Mouse (Mus musculus) lung, adult 2 months (tissue): ENCODE measurements around the gene Zfp59. TPM values are rescaled to one million over a fixed set of nuclear protein-coding genes. Genes with fewer than 3 reads are reported as not detected.
"Not testable (repeated sequence)": the region's sequence is repeated elsewhere in the genome, so short reads cannot be mapped to it uniquely, and the experiment has no call there.

Source experiments
- DNase-seq: peaks from one replicate; pipeline ENCODE4 v3.0.0; 2022
- H3K4me1 ChIP-seq: fragments of 200-500 bp; 2 replicates; pipeline ENCODE4 v1.6.1; 2011; ENCODE audit warnings: low read length; ENCODE audit not compliant: control insufficient read depth, insufficient read depth
- H3K4me3 ChIP-seq: fragments of 200-500 bp; replicated peaks from 2 replicates; pipeline ENCODE3; 2011; ENCODE audit warnings: low read depth, mild to moderate bottlenecking, control low read depth, low read length; ENCODE audit errors: extremely low read depth
- CTCF ChIP-seq: fragments of 200-500 bp; IDR thresholded peaks from 2 replicates; pipeline ENCODE4 v1.5.1; 2011; ENCODE audit warnings: mild to moderate bottlenecking, low read length, control low read depth; ENCODE audit not compliant: insufficient read depth
- POLR2A ChIP-seq: fragments of 200-500 bp; IDR thresholded peaks from 2 replicates; pipeline ENCODE4 v1.6.1; 2011; ENCODE audit warnings: low read depth, mild to moderate bottlenecking, control low read depth, low read length, borderline replicate concordance; ENCODE audit errors: extremely low read depth
- WGBS: fragments of 180-500 bp; shearing (Covaris S2); methylation state at CpG from one replicate; pipeline ENCODE4 v1.1.7; 2018; 5-methylcytosine and 5-hydroxymethylcytosine counted together
- polyA plus RNA-seq: library from polyadenylated mRNA; depleted of rRNA; stranded (reverse); fragments of >200 nt; gene quantifications from 2 replicates; pipeline ENCODE4 v1.2.3, GENCODE M21; 2012; rRNA removed

The Zfp59 gene
- 0.54 and 1.1 TPM in 2 replicates for polyA plus RNA-seq

DNA sequence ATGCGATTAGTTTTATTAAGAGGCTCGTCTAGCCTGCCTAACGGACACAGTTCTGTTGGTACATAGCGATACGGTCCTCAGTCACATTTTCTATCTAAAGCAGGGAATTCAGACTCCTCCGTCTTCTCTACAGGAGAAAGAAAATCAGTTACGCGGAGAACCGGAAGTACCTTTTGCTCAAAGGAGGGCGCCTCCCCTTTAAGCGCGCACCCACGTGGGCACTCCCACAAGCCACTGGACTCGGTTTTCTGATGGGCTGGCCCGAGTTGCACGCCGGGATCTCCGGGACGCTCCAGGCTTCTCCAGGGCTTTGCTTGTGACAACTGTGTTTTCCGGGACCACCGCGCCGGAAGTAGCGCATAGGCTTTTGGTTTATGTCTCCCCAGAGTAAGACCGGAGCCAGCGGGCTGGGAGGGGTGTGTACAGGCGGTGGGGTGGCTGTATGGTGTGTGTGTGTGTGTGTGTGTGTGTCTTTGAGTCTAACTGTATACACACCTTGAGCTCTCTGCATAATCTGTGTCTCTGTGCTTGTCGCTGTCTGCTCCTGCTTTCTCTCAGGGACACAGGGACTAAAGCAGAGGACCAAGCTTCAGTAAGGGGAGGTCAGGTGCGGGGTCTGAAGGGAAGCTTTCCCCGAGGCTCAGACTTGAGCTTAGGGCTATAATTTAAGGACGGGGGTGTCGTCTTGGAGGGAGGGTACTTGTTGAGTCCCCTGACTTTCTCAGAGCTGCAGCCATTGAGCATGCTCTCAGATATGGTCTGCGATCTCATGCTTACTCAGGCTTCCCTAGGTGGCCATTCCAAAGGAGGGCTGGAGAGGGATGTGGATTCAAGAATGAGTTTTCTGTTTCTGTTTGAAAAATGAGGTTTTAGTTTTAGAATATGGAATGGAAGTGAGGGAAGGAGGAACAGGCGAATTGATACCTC is at the start of gene Zfp59:
Gene Zfp59 (plus strand): TSS at position 285 of the 927 bp plus-strand sequence.
- H3K4me1 ChIP-seq, result peaks cover 5% of the 10 kb centered on the region; the same call in 1 of the 2 replicates
- DNase-seq, result peak; percentile 81
- TF ChIP-seq CTCF (no peak), POLR2A (0 out of 2 replicates have a peak, but pooled peaks have one; percentile 41)
- 3% methylated on average over 34 of the region's 34 CpGs for WGBS
- peak within 1 kb of the TSS; percentile 74 for H3K4me3 ChIP-seq

DNA sequence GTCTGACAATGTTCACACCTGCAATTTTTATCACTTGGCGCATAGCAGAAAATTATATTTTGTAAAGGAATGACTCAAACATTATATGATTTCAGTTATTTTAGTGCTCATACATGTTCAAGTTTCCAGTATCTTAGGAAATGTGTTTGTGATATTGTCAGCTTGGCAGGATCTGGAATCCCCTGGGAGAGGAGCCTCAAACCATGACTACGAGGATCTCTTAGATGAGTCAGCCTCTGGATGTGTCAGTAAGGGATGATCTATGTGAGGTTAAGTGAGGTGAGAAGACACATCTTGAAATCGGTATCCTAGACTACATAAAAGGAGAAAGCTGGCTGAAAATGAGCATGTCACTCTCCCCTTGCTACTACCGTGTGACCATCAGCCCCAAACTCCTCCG is 49.1 kb upstream of the Zfp59 start:
- no peaks in the 10 kb centered on the region for H3K4me1 ChIP-seq
- WGBS, result 77% methylated on average over 5 of the region's 5 CpGs
- no peak for DNase-seq
- TF ChIP-seq CTCF (no peak), POLR2A (no peak)
- H3K4me3 ChIP-seq, result no peak overlapping the region

DNA sequence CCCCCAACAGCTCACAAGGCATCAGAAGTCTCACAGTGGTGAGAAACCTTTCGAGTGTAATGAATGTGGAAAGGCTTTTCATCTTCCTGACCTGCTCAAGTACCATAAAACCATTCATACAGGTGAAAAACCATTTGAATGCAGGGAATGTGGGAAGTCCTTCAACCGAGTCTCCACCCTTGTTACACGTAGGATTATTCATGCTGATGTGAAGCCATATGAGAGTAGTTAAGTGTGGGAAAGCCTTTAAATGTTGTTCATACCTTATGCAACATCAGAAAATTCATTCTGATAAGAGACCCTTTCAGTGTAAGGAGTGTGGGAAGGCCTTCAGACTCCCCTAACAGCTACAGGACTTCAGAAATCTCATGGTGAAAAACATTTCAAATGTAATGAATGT is 44.5 kb upstream of the Zfp59 start:
- DNase-seq, H3K4me1 ChIP-seq, H3K4me3 ChIP-seq: not testable (repeated sequence)
- 38% methylated on average over 3 of the region's 3 CpGs for WGBS

GRCm38 (mm10) chr7:27794566-27794965 is 43.8 kb upstream of the Zfp59 start:
- no peak for DNase-seq
- TF ChIP-seq CTCF (no peak), POLR2A (no peak)
- no peaks in the 10 kb centered on the region for H3K4me1 ChIP-seq
- no peak overlapping the region for H3K4me3 ChIP-seq

GRCm38 (mm10) chr7:27797906-27798811 is 40.2 kb upstream of the Zfp59 start:
- DNase-seq, result no peak
- Histone ChIP-seq H3K4me3 (no peak overlapping the region), H3K4me1 (no peaks in the 10 kb centered on the region)
- TF ChIP-seq CTCF, result no peak
- TF ChIP-seq POLR2A, result no peak
- WGBS, result 28% methylated on average over 8 of the region's 8 CpGs

DNA sequence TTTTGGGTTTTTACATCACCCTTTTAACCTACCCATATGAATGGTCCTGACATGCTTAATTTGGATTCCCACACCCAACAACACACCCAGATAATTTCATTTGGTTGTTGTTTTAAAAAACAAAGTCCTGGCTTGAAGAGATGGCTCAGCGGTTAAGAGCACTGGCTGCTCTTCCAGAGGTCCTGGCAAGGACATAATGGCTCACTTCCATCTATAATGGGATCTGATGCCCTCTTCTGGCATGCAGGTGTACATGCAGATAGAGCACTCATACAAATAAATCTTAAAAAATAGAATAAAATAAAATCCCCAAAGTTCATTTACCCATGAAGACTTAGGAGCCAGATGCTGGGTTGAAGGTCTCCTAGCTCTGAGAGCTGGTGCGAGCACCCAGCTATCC is 37.3 kb upstream of the Zfp59 start:
- H3K4me1 ChIP-seq, result peaks cover 2% of the 10 kb centered on the region; the same call in 1 of the 2 replicates
- DNase-seq, result no peak
- 49% methylated on average over 2 of the region's 2 CpGs for WGBS
- no peak overlapping the region for H3K4me3 ChIP-seq
- TF ChIP-seq CTCF (no peak), POLR2A (no peak)

DNA sequence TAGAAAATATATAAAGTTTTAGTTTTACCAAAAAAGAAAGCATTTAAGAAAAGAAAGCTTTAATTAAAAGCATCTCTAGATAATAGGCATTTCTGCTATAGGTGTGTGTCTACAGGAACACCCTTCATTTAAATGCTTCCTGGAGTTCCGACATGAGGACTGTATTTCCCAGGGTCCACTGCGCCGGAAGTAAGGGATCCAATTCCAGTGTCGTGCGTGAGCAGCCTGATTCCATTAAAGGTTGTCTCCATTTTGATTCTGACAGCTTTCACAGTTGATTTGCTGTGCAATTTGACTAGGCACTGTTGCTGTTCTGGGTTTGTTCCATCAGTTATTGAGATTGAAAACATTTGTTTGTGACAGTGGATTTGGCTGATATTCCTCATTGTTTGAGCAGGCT is 35.4 kb upstream of the Zfp59 start:
- TF ChIP-seq POLR2A (no peak), CTCF (no peak)
- 69% methylated on average over 5 of the region's 5 CpGs for WGBS
- Histone ChIP-seq H3K4me3 (no peak overlapping the region), H3K4me1 (peaks cover 2% of the 10 kb centered on the region; the same call in 1 of the 2 replicates)
- DNase-seq, result no peak

- WGBS, result 1% methylated on average over 25 of the region's 25 CpGs
- peak; percentile 80 for DNase-seq
Observed at GRCm38 (mm10) chr7:27804297-27805030, 33.9 kb upstream of the Zfp59 start.

DNA sequence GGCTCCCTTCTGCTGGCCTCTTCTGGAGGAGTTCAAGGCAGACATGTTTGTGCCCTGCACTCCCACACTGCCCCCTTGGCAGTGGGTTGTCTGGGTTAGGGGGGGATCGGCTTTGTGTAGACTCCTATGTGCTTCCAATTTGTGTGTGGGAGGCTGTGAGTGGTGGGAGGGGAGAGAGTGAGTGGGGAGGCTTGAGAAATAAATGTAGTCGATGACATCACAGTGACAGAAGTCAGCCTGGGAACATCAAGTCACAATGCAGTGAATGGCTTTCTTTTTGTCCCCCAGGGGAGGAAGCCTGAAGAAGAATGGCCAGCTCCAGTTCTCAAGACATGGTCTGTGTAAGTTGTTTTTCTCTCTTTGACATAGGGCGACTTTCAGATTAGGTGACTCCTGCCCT is 31.5 kb upstream of the Zfp59 start, which contains the start of gene Zfp626:
Gene Zfp626 (plus strand): TSS at position 301 of the 400 bp plus-strand sequence.
- WGBS, result 87% methylated on average over 3 of the region's 3 CpGs
- not testable (repeated sequence) for DNase-seq, H3K4me3 ChIP-seq, H3K4me1 ChIP-seq

More at GRCm38 (mm10) chr7:27804297-27805030, 33.9 kb upstream of the Zfp59 start:
- TF ChIP-seq CTCF (no peak), POLR2A (peak; percentile 70; the same call in 1 of the 2 replicates)
- Histone ChIP-seq H3K4me3 (peak overlapping the region; percentile 79), H3K4me1 (peaks cover 2% of the 10 kb centered on the region; the same call in 1 of the 2 replicates)

DNA sequence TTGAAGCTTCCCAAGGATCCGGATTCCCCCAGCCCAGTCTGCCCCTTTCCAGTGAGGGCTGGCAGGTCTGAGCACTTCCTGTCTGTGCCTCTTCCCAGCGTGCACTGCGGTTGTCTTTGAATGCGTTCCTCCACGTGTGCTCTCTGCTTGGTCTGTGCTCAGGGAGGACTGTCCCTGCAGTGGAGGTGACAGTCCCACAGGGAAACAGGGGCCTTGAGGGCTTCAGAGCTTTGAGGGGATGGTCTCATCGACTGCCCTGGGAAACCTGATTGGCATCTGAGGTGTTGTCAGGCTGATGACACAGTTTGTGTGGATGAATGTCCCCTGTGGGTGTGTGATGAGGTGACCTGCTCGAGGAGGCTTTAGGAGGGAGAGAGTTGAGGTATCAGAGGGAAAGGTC is 31.1 kb upstream of the Zfp59 start:
- H3K4me3 ChIP-seq, H3K4me1 ChIP-seq, DNase-seq: not testable (repeated sequence)
- WGBS, result 79% methylated on average over 7 of the region's 7 CpGs
